Mouse (Mus musculus): ENCODE results near the gene Rpl37a. TPM values are rescaled to one million over a fixed set of nuclear protein-coding genes. Genes with fewer than 3 reads are reported as not detected.

The Rpl37a gene
- total and polyA plus RNA-seq, 3 experiments: 162 to 1,269 (median 302) TPM

DNA sequence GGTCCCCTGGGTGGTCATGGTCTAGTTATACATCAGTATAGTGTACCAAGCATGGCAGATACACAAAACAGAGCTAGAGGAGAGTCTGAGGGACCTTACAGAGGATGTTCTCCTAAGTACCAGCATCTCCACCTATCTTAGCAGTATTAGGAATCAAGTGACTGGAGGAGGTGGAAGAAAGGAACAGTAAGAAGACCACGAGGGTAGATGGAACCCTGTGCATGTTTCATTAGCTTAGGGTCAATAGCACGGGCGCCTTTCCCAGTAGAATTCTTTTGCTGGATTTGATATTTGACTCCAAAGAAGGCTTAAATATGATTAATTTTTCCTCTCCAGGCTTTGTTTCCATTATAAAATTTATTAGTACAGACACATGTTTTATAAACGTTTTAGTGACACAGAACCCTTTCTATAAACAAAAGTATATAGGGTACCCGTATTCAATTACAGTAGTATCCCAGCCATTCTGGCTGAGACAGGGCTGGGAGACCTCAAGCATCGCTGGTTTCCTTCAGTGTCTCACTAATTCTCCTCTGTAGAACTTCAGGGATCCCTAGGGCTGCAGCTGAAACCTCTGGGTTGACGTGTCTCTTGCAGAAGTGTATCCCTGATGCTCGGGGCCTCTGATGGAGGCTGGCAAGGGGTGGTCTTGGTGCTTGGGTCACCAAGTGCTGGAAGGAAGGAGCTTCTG lies 33.9 kb downstream of the Rpl37a start:
- Histone ChIP-seq H3K4me3 (ENCODE audit: low read depth, low read length) (no peak overlapping the region), H3K36me3 (replicated peaks) (no peaks in the 10 kb centered on the region), H3K27me3 (ENCODE audit: insufficient read depth, low read length) (0 out of 2 replicates have a peak, but pooled peaks cover 6% of the 10 kb centered on the region), H3K9me3 (replicated peaks) (no peaks in the 10 kb centered on the region), H3K4me1 (ENCODE audit: insufficient read depth, low read depth, low read length) (no peaks in the 10 kb centered on the region)
- ATAC-seq (ENCODE audit: extremely low read depth, insufficient number of reproducible peaks, low FRiP score, poor library complexity, severe bottlenecking): no peak
- no peak for DNase-seq (ENCODE audit: low spot score)
- TF ChIP-seq CTCF (IDR thresholded peaks at IDR 0.05; ENCODE audit: low read depth, low read length) (no peak), GATA2 (IDR thresholded peaks at IDR 0.05; ENCODE audit: borderline replicate concordance, low read depth, low read length) (no peak), GATA1 (IDR thresholded peaks at IDR 0.05; ENCODE audit: borderline replicate concordance, low read length) (no peak), POLR2AphosphoS5 (IDR thresholded peaks at IDR 0.05; ENCODE audit: insufficient replicate concordance, low read depth, low read length) (no peak), TAL1 (conservative IDR thresholded peaks at IDR 0.05; ENCODE audit: low read depth, low read length) (no peak)

DNA sequence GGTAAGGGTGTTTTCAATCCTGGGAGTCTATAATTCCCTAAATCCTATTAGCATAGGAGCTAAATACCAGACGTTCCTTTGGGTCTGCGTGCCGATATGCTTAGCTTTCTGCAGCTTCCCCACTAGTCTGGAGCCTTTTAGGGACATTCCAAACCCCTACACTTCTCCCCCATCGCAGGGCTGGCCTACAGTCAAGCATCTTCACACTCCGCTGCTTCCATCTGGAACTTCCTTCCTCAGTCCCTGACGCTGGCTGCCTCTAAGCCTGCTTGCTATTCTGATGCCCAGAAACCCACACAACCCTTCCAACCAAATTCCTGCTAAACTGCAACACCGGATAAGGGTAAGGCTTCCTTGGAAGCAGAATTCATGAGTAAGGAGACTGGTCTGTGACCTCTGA lies 35.3 kb downstream of the Rpl37a start:
- H3K9me3 ChIP-seq (replicated peaks): no peaks in the 10 kb centered on the region
- H3K27me3 ChIP-seq (ENCODE audit: insufficient read depth, low read length): peaks cover 8% of the 10 kb centered on the region; the same call in 1 of the 2 replicates
- no peak for ATAC-seq (ENCODE audit: extremely low read depth, insufficient number of reproducible peaks, low FRiP score, poor library complexity, severe bottlenecking)
- no peak for DNase-seq (ENCODE audit: low spot score)
- TF ChIP-seq POLR2AphosphoS5 (IDR thresholded peaks at IDR 0.05; ENCODE audit: insufficient replicate concordance, low read depth, low read length) (no peak), GATA1 (IDR thresholded peaks at IDR 0.05; ENCODE audit: borderline replicate concordance, low read length) (no peak), CTCF (IDR thresholded peaks at IDR 0.05; ENCODE audit: low read depth, low read length) (no peak), TAL1 (conservative IDR thresholded peaks at IDR 0.05; ENCODE audit: low read depth, low read length) (no peak), GATA2 (IDR thresholded peaks at IDR 0.05; ENCODE audit: borderline replicate concordance, low read depth, low read length) (no peak)
- no peaks in the 10 kb centered on the region for H3K4me1 ChIP-seq (ENCODE audit: insufficient read depth, low read depth, low read length)
- no peak overlapping the region for H3K4me3 ChIP-seq (ENCODE audit: low read depth, low read length)
- H3K36me3 ChIP-seq (replicated peaks): no peaks in the 10 kb centered on the region

DNA sequence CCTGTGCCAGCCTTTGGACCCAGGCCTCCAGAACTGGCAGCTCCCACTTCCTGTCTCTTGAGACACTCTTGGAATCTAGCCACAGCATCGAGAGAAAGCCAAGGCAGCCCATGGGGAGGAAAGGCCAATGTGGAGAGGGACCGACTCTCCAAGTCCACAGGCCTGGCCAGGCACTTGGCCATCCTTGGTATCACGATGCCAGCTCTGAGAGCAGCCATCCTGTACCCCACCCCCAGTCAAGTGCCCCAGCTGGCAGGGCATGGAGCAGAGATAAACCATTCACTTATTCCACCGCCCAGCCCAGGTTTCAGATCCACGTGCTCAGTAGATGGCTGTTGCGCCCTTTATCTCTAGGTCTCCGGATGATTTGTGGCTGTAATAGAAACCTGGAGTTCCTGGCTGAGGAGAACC lies 40.3 kb downstream of the Rpl37a start:
- Histone ChIP-seq H3K4me3 (ENCODE audit: low read depth, low read length) (no peak overlapping the region), H3K27me3 (ENCODE audit: insufficient read depth, low read length) (peaks cover 12% of the 10 kb centered on the region; the same call in 1 of the 2 replicates), H3K9me3 (replicated peaks) (no peaks in the 10 kb centered on the region), H3K4me1 (ENCODE audit: insufficient read depth, low read depth, low read length) (no peaks in the 10 kb centered on the region), H3K36me3 (replicated peaks) (no peaks in the 10 kb centered on the region)
- no peak for DNase-seq (ENCODE audit: low spot score)
- ATAC-seq (ENCODE audit: extremely low read depth, insufficient number of reproducible peaks, low FRiP score, poor library complexity, severe bottlenecking): no peak
- TF ChIP-seq TAL1 (conservative IDR thresholded peaks at IDR 0.05; ENCODE audit: low read depth, low read length): no peak
- no peak for TF ChIP-seq CTCF (IDR thresholded peaks at IDR 0.05; ENCODE audit: low read depth, low read length)
- no peak for TF ChIP-seq GATA2 (IDR thresholded peaks at IDR 0.05; ENCODE audit: borderline replicate concordance, low read depth, low read length)
- TF ChIP-seq GATA1 (IDR thresholded peaks at IDR 0.05; ENCODE audit: borderline replicate concordance, low read length): no peak
- no peak for TF ChIP-seq POLR2AphosphoS5 (IDR thresholded peaks at IDR 0.05; ENCODE audit: insufficient replicate concordance, low read depth, low read length)

DNA sequence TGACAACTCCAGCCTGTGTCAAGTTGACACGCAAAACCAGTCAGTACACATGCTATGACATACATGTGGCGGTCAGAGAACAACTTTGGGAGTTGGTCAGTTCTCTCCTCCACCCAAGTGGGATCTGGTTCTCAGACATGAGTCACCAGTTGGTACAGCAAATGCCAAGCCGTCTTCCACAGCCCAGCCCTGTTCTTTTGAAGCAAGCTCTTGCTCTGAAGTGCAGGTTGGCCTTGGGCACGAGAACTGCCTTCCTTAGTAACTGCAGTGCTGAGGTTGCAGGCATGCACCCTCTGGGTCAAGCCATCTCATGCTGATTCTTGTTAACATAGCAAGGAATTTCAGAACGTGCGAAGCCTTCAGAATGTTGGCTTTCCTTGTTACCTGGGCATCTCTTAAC lies 42.1 kb downstream of the Rpl37a start:
- Histone ChIP-seq H3K4me1 (ENCODE audit: insufficient read depth, low read depth, low read length) (no peaks in the 10 kb centered on the region), H3K4me3 (ENCODE audit: low read depth, low read length) (no peak overlapping the region), H3K27me3 (ENCODE audit: insufficient read depth, low read length) (peaks cover 7% of the 10 kb centered on the region; the same call in 1 of the 2 replicates), H3K36me3 (replicated peaks) (no peaks in the 10 kb centered on the region), H3K9me3 (replicated peaks) (no peaks in the 10 kb centered on the region)
- ATAC-seq (ENCODE audit: extremely low read depth, insufficient number of reproducible peaks, low FRiP score, poor library complexity, severe bottlenecking) (no peak), DNase-seq (ENCODE audit: low spot score) (no peak)
- TF ChIP-seq GATA1 (IDR thresholded peaks at IDR 0.05; ENCODE audit: borderline replicate concordance, low read length) (no peak), CTCF (IDR thresholded peaks at IDR 0.05; ENCODE audit: low read depth, low read length) (no peak), TAL1 (conservative IDR thresholded peaks at IDR 0.05; ENCODE audit: low read depth, low read length) (no peak), GATA2 (IDR thresholded peaks at IDR 0.05; ENCODE audit: borderline replicate concordance, low read depth, low read length) (no peak), POLR2AphosphoS5 (IDR thresholded peaks at IDR 0.05; ENCODE audit: insufficient replicate concordance, low read depth, low read length) (no peak)

DNA sequence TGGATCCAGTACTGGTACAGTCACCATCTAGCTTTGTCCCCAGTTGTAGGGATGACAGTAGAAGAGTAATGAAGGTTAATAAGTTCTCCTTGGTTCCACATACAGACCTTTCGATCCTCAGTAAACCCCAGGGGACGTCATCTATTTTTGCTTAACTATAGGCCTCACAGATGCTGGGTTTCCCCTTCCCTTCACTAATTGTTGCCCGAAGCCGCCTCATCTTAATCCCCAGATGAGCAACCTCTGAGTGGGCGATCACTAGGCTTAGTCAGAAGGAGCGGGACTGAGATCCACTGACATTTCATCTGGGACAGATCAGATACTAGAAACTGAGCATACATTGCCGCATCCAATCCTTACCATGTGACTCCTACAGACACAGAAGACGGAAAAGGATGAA lies 44.1 kb downstream of the Rpl37a start:
- no peaks in the 10 kb centered on the region for H3K36me3 ChIP-seq (replicated peaks)
- TF ChIP-seq TAL1 (conservative IDR thresholded peaks at IDR 0.05; ENCODE audit: low read depth, low read length): no peak
- no peak for TF ChIP-seq GATA1 (IDR thresholded peaks at IDR 0.05; ENCODE audit: borderline replicate concordance, low read length)
- TF ChIP-seq CTCF (IDR thresholded peaks at IDR 0.05; ENCODE audit: low read depth, low read length): no peak
- no peak for TF ChIP-seq GATA2 (IDR thresholded peaks at IDR 0.05; ENCODE audit: borderline replicate concordance, low read depth, low read length)
- TF ChIP-seq POLR2AphosphoS5 (IDR thresholded peaks at IDR 0.05; ENCODE audit: insufficient replicate concordance, low read depth, low read length): no peak
- no peak overlapping the region for H3K4me3 ChIP-seq (ENCODE audit: low read depth, low read length)
- H3K9me3 ChIP-seq (replicated peaks): no peaks in the 10 kb centered on the region
- ATAC-seq (ENCODE audit: extremely low read depth, insufficient number of reproducible peaks, low FRiP score, poor library complexity, severe bottlenecking): no peak
- peaks cover 14% of the 10 kb centered on the region for H3K27me3 ChIP-seq (ENCODE audit: insufficient read depth, low read length)
- no peak for DNase-seq (ENCODE audit: low spot score)
- H3K4me1 ChIP-seq (ENCODE audit: insufficient read depth, low read depth, low read length): no peaks in the 10 kb centered on the region

DNA sequence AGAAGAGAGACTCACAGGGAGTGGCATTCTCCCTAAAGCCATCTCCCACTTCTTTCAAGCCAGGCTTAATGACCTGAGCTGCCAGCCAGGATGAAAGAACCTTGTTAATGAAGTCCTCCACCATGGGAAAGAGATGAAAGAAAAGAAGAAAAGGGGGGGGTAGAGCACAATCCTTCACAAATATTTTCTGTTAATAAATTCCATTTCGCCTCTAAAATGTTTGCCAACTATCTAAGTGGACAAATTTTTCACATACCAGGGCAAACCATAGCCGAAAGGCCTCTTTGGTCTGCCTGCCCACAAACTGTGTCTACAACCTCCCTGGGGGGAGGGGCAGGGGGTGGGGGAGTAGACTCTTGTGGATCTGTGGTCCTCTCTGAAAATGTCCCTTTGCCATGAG lies 44.7 kb downstream of the Rpl37a start:
- no peaks in the 10 kb centered on the region for H3K9me3 ChIP-seq (replicated peaks)
- H3K4me3 ChIP-seq (ENCODE audit: low read depth, low read length): no peak overlapping the region
- peaks cover 15% of the 10 kb centered on the region for H3K27me3 ChIP-seq (ENCODE audit: insufficient read depth, low read length)
- TF ChIP-seq GATA2 (IDR thresholded peaks at IDR 0.05; ENCODE audit: borderline replicate concordance, low read depth, low read length) (no peak), POLR2AphosphoS5 (IDR thresholded peaks at IDR 0.05; ENCODE audit: insufficient replicate concordance, low read depth, low read length) (no peak), CTCF (IDR thresholded peaks at IDR 0.05; ENCODE audit: low read depth, low read length) (no peak)
- no peak for ATAC-seq (ENCODE audit: extremely low read depth, insufficient number of reproducible peaks, low FRiP score, poor library complexity, severe bottlenecking)
- H3K4me1 ChIP-seq (ENCODE audit: insufficient read depth, low read depth, low read length): no peaks in the 10 kb centered on the region
- no peak for DNase-seq (ENCODE audit: low spot score)
- H3K36me3 ChIP-seq (replicated peaks): no peaks in the 10 kb centered on the region
